Mouse (Mus musculus) embryonic facial prominence, embryonic 14.5 days (tissue): ENCODE results near the gene Gcc1. TPM values are rescaled to one million over a fixed set of nuclear protein-coding genes. Genes with fewer than 3 reads are reported as not detected.

Source experiments
- ATAC-seq: fragments of 200-750 bp; cut with Nextera tagmentation; 2 replicates; pipeline ENCODE4 v1.8.0; 2017; ENCODE audit warnings: low read depth, moderate number of reproducible peaks, moderate TSS enrichment
- DNase-seq: peaks from one replicate; pipeline ENCODE4 v3.0.0-alpha.2; 2015; ENCODE audit warnings: low spot score
- H3K27ac ChIP-seq: fragments of 300-500 bp; sonication (generic); replicated peaks from 2 replicates; pipeline ENCODE4 v1.5.1; 2014; ENCODE audit warnings: low read depth, mild to moderate bottlenecking, low read length, moderate library complexity
- H3K27me3 ChIP-seq: fragments of 300-500 bp; sonication (generic); replicated peaks from 2 replicates; pipeline ENCODE4 v1.6.1; 2014; ENCODE audit warnings: low read length; ENCODE audit not compliant: control insufficient read depth, insufficient read depth
- H3K36me3 ChIP-seq: fragments of 300-500 bp; sonication (generic); 2 replicates; pipeline ENCODE4 v1.6.1; 2014; ENCODE audit warnings: low read length, mixed read lengths; ENCODE audit not compliant: control insufficient read depth, insufficient read depth
- H3K4me1 ChIP-seq: fragments of 300-500 bp; sonication (generic); 2 replicates; pipeline ENCODE4 v1.6.1; 2014; ENCODE audit warnings: antibody characterized with exemption, low read length; ENCODE audit not compliant: control insufficient read depth, insufficient read depth
- H3K4me2 ChIP-seq: fragments of 300-500 bp; sonication (generic); 2 replicates; pipeline ENCODE4 v1.6.1; 2014; ENCODE audit warnings: low read depth, mild to moderate bottlenecking, low read length, moderate library complexity, mixed read lengths
- H3K4me3 ChIP-seq: fragments of 300-500 bp; sonication (generic); 2 replicates; pipeline ENCODE4 v1.5.1; 2014; ENCODE audit warnings: low read depth, mild to moderate bottlenecking, low read length
- H3K9ac ChIP-seq: fragments of 300-500 bp; sonication (generic); 2 replicates; pipeline ENCODE4 v1.6.1; 2014; ENCODE audit warnings: low read depth, mild to moderate bottlenecking, low read length, moderate library complexity, mixed read lengths
- H3K9me3 ChIP-seq: fragments of 300-500 bp; sonication (generic); 2 replicates; pipeline ENCODE4 v1.6.1; 2016; ENCODE audit warnings: low read length; ENCODE audit not compliant: control insufficient read depth
- WGBS: fragments of 180-500 bp; shearing (Covaris S2); extraction: QIAGEN DNeasy Blood & Tissue Kit; methylation state at CpG from one replicate; pipeline ENCODE4 v1.1.7; 2014; 5-methylcytosine and 5-hydroxymethylcytosine counted together
- polyA plus RNA-seq: library from polyadenylated mRNA; unstranded; fragments of >200 nt; fragmentation: Nextera tagmentation; extraction: Ambion mirVana; gene quantifications from 2 replicates; pipeline ENCODE4 v1.2.1, GENCODE M21; 2014

Gcc1 gene
- polyA plus RNA-seq, 1 experiment from 2014 or later = 8.4 TPM

- no peak overlapping the region for H3K4me3 ChIP-seq
- H3K4me1 ChIP-seq = no peaks in the 10 kb centered on the region
- peaks cover 38% of the 10 kb centered on the region for H3K27me3 ChIP-seq
- WGBS = 1% methylated on average over 10 of the region's 12 CpGs
- no peak overlapping the region for H3K4me2 ChIP-seq
- no peaks in the 10 kb centered on the region for H3K9me3 ChIP-seq
- H3K27ac ChIP-seq = no peak overlapping the region
- H3K9ac ChIP-seq = no peak overlapping the region
- H3K36me3 ChIP-seq = no peaks in the 10 kb centered on the region
- peak; percentile 26; the same call in 1 of the 2 replicates for ATAC-seq
- no peak for DNase-seq
These were observed 22.8 kb upstream of the Gcc1 start for GRCm38 (mm10) chr6:28450977-28451376.

- Histone ChIP-seq H3K27ac (no peak overlapping the region), H3K9ac (no peak overlapping the region), H3K9me3 (no peaks in the 10 kb centered on the region), H3K36me3 (no peaks in the 10 kb centered on the region), H3K4me1 (no peaks in the 10 kb centered on the region), H3K27me3 (peaks cover 38% of the 10 kb centered on the region), H3K4me2 (no peak overlapping the region), H3K4me3 (no peak overlapping the region)
- DNase-seq (no peak), ATAC-seq (no peak)
- WGBS = 11% methylated on average over 5 of the region's 5 CpGs
These were observed 22.3 kb upstream of the Gcc1 start for GRCm38 (mm10) chr6:28450481-28450880.

- H3K4me1 ChIP-seq = no peaks in the 10 kb centered on the region
- H3K9ac ChIP-seq = no peak within 1 kb of the TSS
- no peak within 1 kb of the TSS for H3K4me3 ChIP-seq
- ATAC-seq (no peak), DNase-seq (no peak)
- 71% methylated on average over 2 of the region's 2 CpGs for WGBS
- H3K9me3 ChIP-seq = no peaks in the 10 kb centered on the region
- no peak within 1 kb of the TSS for H3K27ac ChIP-seq
- no peak within 1 kb of the TSS for H3K4me2 ChIP-seq
- H3K36me3 ChIP-seq = no peaks in the 10 kb centered on the region
- H3K27me3 ChIP-seq = peaks cover 38% of the 10 kb centered on the region
These were observed 21.1 kb upstream of the Gcc1 start, which contains the start of gene Pax4 for GRCm38 (mm10) chr6:28449253-28449652. Pax4 (minus strand) TSS chr6:28449353.

- WGBS = 77% methylated on average over 7 of the region's 7 CpGs
- Histone ChIP-seq H3K27ac (no peak overlapping the region), H3K36me3 (no peaks in the 10 kb centered on the region), H3K27me3 (peaks cover 32% of the 10 kb centered on the region), H3K4me1 (no peaks in the 10 kb centered on the region), H3K4me2 (no peak overlapping the region), H3K4me3 (no peak overlapping the region), H3K9ac (no peak overlapping the region), H3K9me3 (no peaks in the 10 kb centered on the region)
- no peak for DNase-seq
- ATAC-seq = no peak
These were observed 19.7 kb upstream of the Gcc1 start for GRCm38 (mm10) chr6:28447937-28448336.

- Histone ChIP-seq H3K9me3 (no peaks in the 10 kb centered on the region), H3K27me3 (no peaks in the 10 kb centered on the region), H3K27ac (no peak overlapping the region), H3K4me1 (no peaks in the 10 kb centered on the region), H3K9ac (no peak overlapping the region), H3K4me3 (no peak overlapping the region), H3K4me2 (no peak overlapping the region), H3K36me3 (peaks cover 5% of the 10 kb centered on the region; the same call in 1 of the 2 replicates)
- WGBS = 77% methylated on average over 6 of the region's 6 CpGs
- no peak for DNase-seq
- no peak for ATAC-seq
These were observed 3.3 kb upstream of the Gcc1 start for GRCm38 (mm10) chr6:28431538-28431855.

GRCm38 (mm10) chr6:28430795-28431537 lies 2.8 kb upstream of the Gcc1 start:
- H3K4me2 ChIP-seq = no peak overlapping the region
- peaks cover 10% of the 10 kb centered on the region; the same call in 1 of the 2 replicates for H3K36me3 ChIP-seq
- DNase-seq (no peak), ATAC-seq (no peak)
- H3K27me3 ChIP-seq = no peaks in the 10 kb centered on the region
- H3K27ac ChIP-seq = no peak overlapping the region
- 79% methylated on average over 10 of the region's 10 CpGs for WGBS
- no peaks in the 10 kb centered on the region for H3K4me1 ChIP-seq
- no peaks in the 10 kb centered on the region for H3K9me3 ChIP-seq
- no peak overlapping the region for H3K4me3 ChIP-seq
- H3K9ac ChIP-seq = no peak overlapping the region

GRCm38 (mm10) chr6:28429870-28430269 lies 1.7 kb upstream of the Gcc1 start:
- H3K36me3 ChIP-seq = peaks cover 20% of the 10 kb centered on the region
- H3K9ac ChIP-seq = no peak overlapping the region
- DNase-seq (no peak), ATAC-seq (no peak)
- no peak overlapping the region for H3K4me2 ChIP-seq
- H3K27me3 ChIP-seq = no peaks in the 10 kb centered on the region
- no peaks in the 10 kb centered on the region for H3K9me3 ChIP-seq
- 90% methylated on average over 11 of the region's 11 CpGs for WGBS
- no peak overlapping the region for H3K4me3 ChIP-seq
- no peak overlapping the region for H3K27ac ChIP-seq
- 0 out of 2 replicates have a peak, but pooled peaks cover 4% of the 10 kb centered on the region for H3K4me1 ChIP-seq

- peaks cover 21% of the 10 kb centered on the region for H3K36me3 ChIP-seq
- DNase-seq (peak; percentile 19), ATAC-seq (no peak)
- H3K9ac ChIP-seq = no peak within 1 kb of the TSS
- no peaks in the 10 kb centered on the region for H3K9me3 ChIP-seq
- H3K4me3 ChIP-seq = no peak within 1 kb of the TSS
- 62% methylated on average over 3 of the region's 3 CpGs for WGBS
- no peak within 1 kb of the TSS for H3K4me2 ChIP-seq
- no peak within 1 kb of the TSS for H3K27ac ChIP-seq
- peaks cover 12% of the 10 kb centered on the region for H3K4me1 ChIP-seq
- no peaks in the 10 kb centered on the region for H3K27me3 ChIP-seq
These were observed 922 bp downstream of the Gcc1 start, which contains the start of gene Fscn3 for GRCm38 (mm10) chr6:28427096-28427839. Fscn3 (plus strand) TSS chr6:28427789.
